22 mouse cellular contexts compared by ENCODE assay signal in genomic region chr2:70182150-70182670, GRCm38 (mm10).
DNase-seq lines count a peak whose midpoint lies in the region; TF ChIP-seq lines count a peak whose summit lies in the region.
"Had no signal": no experiment of that assay in that cellular context is flagged by ENCODE, and none has a peak within 500 bp of the region (broad histone marks: within the 10 kb centered on the region; RNA-seq: fewer than 3 reads in every experiment).

No protein-coding gene starts in this region.

- H3K27me3 ChIP-seq in C2C12 (ENCODE audit: control insufficient read depth, insufficient read depth, insufficient read length), result no peaks in the 10 kb centered on the region
- H3K27me3 ChIP-seq in myocyte (ENCODE audit: control insufficient read depth, insufficient read depth, insufficient read length), result no peaks in the 10 kb centered on the region
- H3K27me3 ChIP-seq: embryonic facial prominence, embryonic 12.5 days; forebrain, embryonic 13.5 days; forebrain, embryonic 15.5 days; Patski had no signal

- TF ChIP-seq POLR2A in myocyte (IDR thresholded peaks at IDR 0.05; ENCODE audit: insufficient read length, low read depth), result no peak

- peak; percentile 48 for DNase-seq in heart, adult 11 months
- no peak for DNase-seq in heart, postnatal 4 days
- peak; percentile 73 for DNase-seq in 3T3-L1 (ENCODE audit: low read depth, low spot score)
- DNase-seq in thymus, postnatal 4 days, result no peak
- DNase-seq in ovary, postnatal 10 days (ENCODE audit: low spot score), result no peak
- DNase-seq: adrenal gland, adult 8-10 months; adrenal gland, postnatal 14 days; adrenal gland, postnatal 36 days; B cell, adult 2 months; cerebellum, adult 18-20 months; cerebellum, adult 8-10 months; cerebellum, adult 9-11 months; cerebellum, postnatal 14 days; cerebellum, postnatal 36 days; forebrain, postnatal 0 days had no signal

- no peaks in the 10 kb centered on the region for H3K79me3 ChIP-seq in C2C12 (ENCODE audit: low read depth)

- peak overlapping the region; percentile 52 for H3K4me2 ChIP-seq in myocyte (ENCODE audit: low read depth)
- H3K4me2 ChIP-seq: embryonic facial prominence, embryonic 12.5 days; forebrain, embryonic 13.5 days; forebrain, embryonic 15.5 days had no signal

- TF ChIP-seq CTCF in C2C12 (IDR thresholded peaks at IDR 0.05; ENCODE audit: control insufficient read depth, insufficient read depth, insufficient read length), result no peak

- H3K79me2 ChIP-seq in C2C12 (ENCODE audit: control insufficient read depth, insufficient read depth) (no peaks in the 10 kb centered on the region), myocyte (ENCODE audit: control insufficient read depth, insufficient read depth) (no peaks in the 10 kb centered on the region)

- H3ac ChIP-seq in C2C12 (ENCODE audit: control insufficient read depth, insufficient read length, low read depth), result no peak overlapping the region
- no peak overlapping the region for H3ac ChIP-seq in myocyte (ENCODE audit: control insufficient read depth, insufficient read length)

- H3K4me3 ChIP-seq in C2C12 (ENCODE audit: insufficient read depth, poor library complexity, severe bottlenecking) (no peak overlapping the region), myocyte (no peak overlapping the region)
- H3K4me3 ChIP-seq: embryonic facial prominence, embryonic 10.5 days; embryonic facial prominence, embryonic 12.5 days; forebrain, embryonic 13.5 days; forebrain, embryonic 15.5 days had no signal

- H3K36me3 ChIP-seq in C2C12 (ENCODE audit: control insufficient read depth, insufficient read depth), result no peaks in the 10 kb centered on the region
- H3K36me3 ChIP-seq in myocyte (ENCODE audit: control insufficient read depth, insufficient read depth), result no peaks in the 10 kb centered on the region
- H3K36me3 ChIP-seq: embryonic facial prominence, embryonic 10.5 days; embryonic facial prominence, embryonic 12.5 days; forebrain, embryonic 15.5 days had no signal

TF ChIP-seq in C2C12, 6 proteins besides CTCF, POLR2A, EP300 and RAD21:
- TF ChIP-seq USF1 (IDR thresholded peaks at IDR 0.05; ENCODE audit: low read depth) (no peak), MAX (IDR thresholded peaks at IDR 0.05) (peak; percentile 49), CEBPB (IDR thresholded peaks at IDR 0.05; ENCODE audit: low read depth) (peak; percentile 61), MYOD1 (IDR thresholded peaks at IDR 0.05; ENCODE audit: control insufficient read depth, insufficient read length, low read depth) (peak; percentile 37), MYOG (IDR thresholded peaks at IDR 0.05; ENCODE audit: control insufficient read depth, extremely low read depth, insufficient read length) (no peak), FOSL1 (IDR thresholded peaks at IDR 0.05; ENCODE audit: insufficient read depth, low read length, poor library complexity, severe bottlenecking) (peak; percentile 88)

TF ChIP-seq in myocyte, 11 proteins besides CTCF, POLR2A, EP300 and RAD21:
- TF ChIP-seq E2F4 (IDR thresholded peaks at IDR 0.05; ENCODE audit: insufficient read depth) (no peak), TCF3 (IDR thresholded peaks at IDR 0.05; ENCODE audit: insufficient read length, low read depth) (no peak), MYOD1 (IDR thresholded peaks at IDR 0.05; ENCODE audit: control insufficient read depth in 1 of 3, insufficient read length in 2 of 3, low read depth in 2 of 3) (no peak)
TF ChIP-seq in myocyte: peak in this region for 0.

Comparison
In these comparisons a context has a peak if more than half of its experiments do, and no peak if none do; other contexts are left out.
1. DNase-seq: peak in heart, adult 11 months (single experiment) and 3T3-L1 (single experiment); none in heart, postnatal 4 days (single experiment), thymus, postnatal 4 days (single experiment) and ovary, postnatal 10 days (single experiment).